Mouse (Mus musculus) liver, adult 2 months (tissue): ENCODE results near the gene Rdh1.

Experiments
- CTCF ChIP-seq: fragments of 200-500 bp; IDR thresholded peaks from 2 replicates; pipeline ENCODE4 v1.5.1; 2011; ENCODE audit warnings: low read depth, low read length, control low read depth
- POLR2A ChIP-seq: fragments of 200-500 bp; IDR thresholded peaks from 2 replicates; pipeline ENCODE4 v1.6.1; 2011; ENCODE audit warnings: low read length, control low read depth; ENCODE audit not compliant: insufficient read depth; ENCODE audit errors: extremely low read depth

- TF ChIP-seq POLR2A: no peak
- no peak for TF ChIP-seq CTCF
Observed at GRCm38 (mm10) chr10:127804416-127804815, 44.9 kb downstream of the Rdh1 start.
